In the genomic region with DNA sequence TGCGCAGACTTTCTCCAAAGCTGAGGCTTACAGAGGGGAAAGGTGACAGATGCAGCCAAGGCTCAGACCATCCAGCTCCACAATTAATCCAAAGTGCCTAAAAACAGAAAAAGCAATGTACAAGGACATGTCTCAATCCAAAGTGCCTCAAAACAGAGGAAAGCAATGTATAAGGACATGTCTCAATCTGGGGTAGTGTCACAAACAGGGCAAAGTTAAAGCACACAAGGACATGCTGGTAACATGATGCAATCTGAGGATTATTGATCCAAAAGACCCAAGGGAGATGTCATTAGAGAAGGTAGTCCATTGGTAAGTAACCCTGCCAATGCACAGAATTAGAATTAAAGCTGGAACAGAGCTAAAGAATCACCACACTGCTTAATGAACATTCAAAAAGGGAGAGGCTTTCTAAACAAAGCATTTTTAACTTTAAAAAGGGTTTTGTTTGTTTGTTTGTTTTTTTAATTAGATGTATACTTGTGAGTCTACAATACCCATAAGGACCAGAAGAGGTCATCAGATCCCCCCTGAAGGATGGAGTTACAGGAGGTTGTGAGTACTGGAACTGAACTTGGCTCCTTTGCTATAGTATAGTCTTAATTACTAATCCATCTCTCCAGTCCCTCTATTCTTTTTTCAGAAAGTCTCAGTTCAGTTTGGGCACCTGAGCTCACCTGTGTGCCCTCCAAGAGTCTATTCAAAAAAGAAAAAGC, we compare ENCODE assay signal across 20 mouse cellular contexts. TPM values are rescaled to one million over a fixed set of nuclear protein-coding genes. Genes with fewer than 3 reads are reported as not detected.
A peak's percentile ranks its signal among the peaks of the same experiment; 100 is the strongest.
DNase-seq lines count a peak whose midpoint lies in the region; ATAC-seq and TF ChIP-seq lines count a peak whose summit lies in the region.
"Had no signal": no experiment of that assay in that cellular context is flagged by ENCODE, and none has a peak within 500 bp of the region (broad histone marks: within the 10 kb centered on the region; RNA-seq: fewer than 3 reads in every experiment).

No protein-coding gene starts in this region.

- intact Hi-C loops in left cerebral cortex, adult 2 months (cut with DNase I), result no loop called here
- intact Hi-C loops in left cerebral cortex, postnatal 25 days (cut with DNase I), result loop anchor here (5.0 kb wide), 1 partner anchor 54 kb away; no protein-coding TSS in a partner anchor

- DNase-seq in heart, adult 11 months, result peak; percentile 24
- DNase-seq in heart, postnatal 4 days, result no peak
- DNase-seq in left cerebral cortex, adult 2 months (ENCODE audit: extremely low spot score in 1 of 2, low spot score in 2 of 2), result no peak
- no peak for DNase-seq in left cerebral cortex, postnatal 25 days (ENCODE audit: low spot score in 2 of 2)
- DNase-seq in MEL (ENCODE audit: low read depth, low spot score), result peak; percentile 32
- DNase-seq in induced T-regulatory cell, adult 2 months (ENCODE audit: low read depth), result peak; percentile 45
- no peak for DNase-seq in kidney, adult 11 months
- DNase-seq: cerebellum, adult 2 months; layer of hippocampus, postnatal 36 days; lung, adult 2 months; lung, postnatal 4 days; thymus, postnatal 25 days had no signal

- H3K4me1 ChIP-seq in MEL (ENCODE audit: control insufficient read depth in 1 of 2, insufficient read depth in 2 of 2, low read length in 2 of 2), result peaks cover 0 to 10% of the 10 kb centered on the region in 2 experiments; a peak in 3 of 4 replicates
- peaks cover 11% of the 10 kb centered on the region for H3K4me1 ChIP-seq in midbrain, embryonic 15.5 days
- H3K4me1 ChIP-seq: embryonic facial prominence, embryonic 12.5 days had no signal

- H3K9me3 ChIP-seq in MEL (replicated peaks; ENCODE audit: insufficient read depth, low read length), result no peaks in the 10 kb centered on the region
- no peaks in the 10 kb centered on the region for H3K9me3 ChIP-seq in midbrain, embryonic 15.5 days
- H3K9me3 ChIP-seq: embryonic facial prominence, embryonic 12.5 days; hindbrain, embryonic 10.5 days; kidney, embryonic 15.5 days; limb, embryonic 15.5 days; neural tube, embryonic 12.5 days had no signal

- peak; percentile 7 for TF ChIP-seq RAD21 in MEL (IDR thresholded peaks at IDR 0.05; ENCODE audit: low read depth, low read length)

- no peak for TF ChIP-seq EP300 in MEL (IDR thresholded peaks at IDR 0.05; ENCODE audit: low read depth in 1 of 2, low read length in 2 of 2)

- H3K79me2 ChIP-seq in MEL (ENCODE audit: control insufficient read depth, insufficient read depth, low read length, poor library complexity), result peaks cover 1% of the 10 kb centered on the region; the same call in 1 of the 2 replicates

- H3K4me2 ChIP-seq in midbrain, embryonic 15.5 days, result no peak overlapping the region
- H3K4me2 ChIP-seq: embryonic facial prominence, embryonic 12.5 days; kidney, embryonic 15.5 days; limb, embryonic 15.5 days; neural tube, embryonic 12.5 days had no signal

- TF ChIP-seq CTCF in left cerebral cortex, adult 2 months (IDR thresholded peaks at IDR 0.05), result peak; percentile 8
- TF ChIP-seq CTCF in MEL (IDR thresholded peaks at IDR 0.05 in 2 of 3, conservative IDR thresholded peaks at IDR 0.05 in 1 of 3; ENCODE audit: control insufficient read depth in 1 of 3, insufficient read depth in 1 of 3, low read depth in 2 of 3, low read length in 3 of 3, poor library complexity in 1 of 3, severe bottlenecking in 1 of 3), result peak in 1 of 3 experiments; percentile 29; a peak in 3 of 6 replicates

- no peaks in the 10 kb centered on the region for H3K27me3 ChIP-seq in MEL (ENCODE audit: control insufficient read depth in 1 of 2, insufficient read depth in 2 of 2, low read length in 2 of 2)
- H3K27me3 ChIP-seq in midbrain, embryonic 15.5 days (replicated peaks), result no peaks in the 10 kb centered on the region
- H3K27me3 ChIP-seq: embryonic facial prominence, embryonic 12.5 days; kidney, embryonic 15.5 days; limb, embryonic 15.5 days; neural tube, embryonic 12.5 days had no signal

- no peak overlapping the region for H3K9ac ChIP-seq in MEL (ENCODE audit: control insufficient read depth, low read depth, low read length, poor library complexity, severe bottlenecking)
- no peak overlapping the region for H3K9ac ChIP-seq in midbrain, embryonic 15.5 days
- H3K9ac ChIP-seq: embryonic facial prominence, embryonic 12.5 days; kidney, embryonic 15.5 days; limb, embryonic 15.5 days; neural tube, embryonic 12.5 days had no signal

- ATAC-seq in midbrain, embryonic 15.5 days (replicated peaks), result no peak
- ATAC-seq: forebrain, embryonic 16.5 days; inflammation-experienced regulatory T-cells, adult 6 months had no signal

- H3K4me3 ChIP-seq in left cerebral cortex, adult 2 months, result no peak overlapping the region
- no peak overlapping the region for H3K4me3 ChIP-seq in MEL (ENCODE audit: control insufficient read depth in 1 of 2, insufficient read depth in 1 of 2, low read depth in 2 of 2, low read length in 2 of 2)
- H3K4me3 ChIP-seq in midbrain, embryonic 15.5 days, result no peak overlapping the region
- H3K4me3 ChIP-seq: embryonic facial prominence, embryonic 12.5 days; hindbrain, embryonic 10.5 days; kidney, embryonic 15.5 days; limb, embryonic 15.5 days; neural tube, embryonic 12.5 days had no signal

- H3K36me3 ChIP-seq in MEL (ENCODE audit: control insufficient read depth in 1 of 2, insufficient read depth in 2 of 2, low read length in 2 of 2), result peaks cover 6 to 19% of the 10 kb centered on the region in 2 experiments
- H3K36me3 ChIP-seq in midbrain, embryonic 15.5 days (replicated peaks), result no peaks in the 10 kb centered on the region

- H3K27ac ChIP-seq in left cerebral cortex, adult 2 months, result no peak overlapping the region; the same call in 1 of the 2 replicates
- no peak overlapping the region for H3K27ac ChIP-seq in MEL (ENCODE audit: control insufficient read depth, low read depth, low read length)
- H3K27ac ChIP-seq in midbrain, embryonic 15.5 days, result no peak overlapping the region
- H3K27ac ChIP-seq: embryonic facial prominence, embryonic 12.5 days; hindbrain, embryonic 10.5 days; kidney, embryonic 15.5 days; limb, embryonic 15.5 days; neural tube, embryonic 12.5 days had no signal

- no peak for TF ChIP-seq POLR2A in MEL (IDR thresholded peaks at IDR 0.05; ENCODE audit: control insufficient read depth in 1 of 2, insufficient read depth in 1 of 2, low read depth in 1 of 2, low read length in 2 of 2, poor library complexity in 1 of 2)

- 94% methylated on average over 1 of the region's 1 CpGs for WGBS in midbrain, embryonic 15.5 days

TF ChIP-seq in MEL, 35 proteins besides CTCF, POLR2A, EP300 and RAD21:
- no peak for TF ChIP-seq ZMIZ1 (IDR thresholded peaks at IDR 0.05; ENCODE audit: low read depth, low read length)
- TF ChIP-seq USF2 (IDR thresholded peaks at IDR 0.05; ENCODE audit: borderline replicate concordance in 1 of 2, insufficient read depth in 1 of 2, low read depth in 1 of 2, low read length in 2 of 2), result no peak
- no peak for TF ChIP-seq JUND (IDR thresholded peaks at IDR 0.05; ENCODE audit: low read depth, low read length)
- no peak for TF ChIP-seq NELFE (IDR thresholded peaks at IDR 0.05; ENCODE audit: low read depth, low read length)
- no peak for TF ChIP-seq ETS1 (IDR thresholded peaks at IDR 0.05; ENCODE audit: low read depth, low read length)
- no peak for TF ChIP-seq UBTF (IDR thresholded peaks at IDR 0.05; ENCODE audit: borderline replicate concordance, insufficient read depth, low read depth, low read length)
- TF ChIP-seq MAX (IDR thresholded peaks at IDR 0.05; ENCODE audit: low read length), result no peak
- TF ChIP-seq SMC3 (IDR thresholded peaks at IDR 0.05; ENCODE audit: low read depth, low read length), result 0 out of 2 replicates have a peak, but pooled peaks have one; percentile 15

RNA-seq across cellular contexts. Expression of gene Pole4, which starts 57.1 kb away (rescaled TPM):
- 10 to 100 TPM; 47.0 to 47.2 TPM for total RNA-seq in heart, postnatal 4 days (2021)
- 10 to 100 TPM; 26.0 to 31.6 TPM for total RNA-seq in left cerebral cortex, adult 2 months (2021)
- 10 to 100 TPM; 31.4 to 31.7 TPM for total RNA-seq in left cerebral cortex, postnatal 25 days (2021)
- total RNA-seq in MEL (2012; rRNA removed), result 65.7 and 67.2 TPM in 2 replicates
- 10 to 100 TPM in 1 of 2 experiments, not detected in 1; 76.7 TPM for polyA plus RNA-seq in MEL (2012; ENCODE audit: insufficient read depth in 1 of 2, insufficient read length in 2 of 2, low read depth in 1 of 2, low replicate concordance in 2 of 2, missing spikeins in 1 of 2)
- polyA plus RNA-seq in midbrain, embryonic 15.5 days (2015; fragmentation: Nextera tagmentation; extraction: Ambion mirVana), result 102 and 107 TPM in 2 replicates

Comparison
In these comparisons a context has a peak if more than half of its experiments do, and no peak if none do; other contexts are left out.
1. DNase-seq: peak in heart, adult 11 months (single experiment), MEL (single experiment) and induced T-regulatory cell, adult 2 months (single experiment); none in heart, postnatal 4 days (single experiment), left cerebral cortex, adult 2 months (0 of 2), left cerebral cortex, postnatal 25 days (0 of 2) and kidney, adult 11 months (single experiment).